Mouse (Mus musculus) lung, adult 2 months (tissue): Measurements from ENCODE around the gene Arhgef19.

ENCODE experiments used
- CTCF ChIP-seq: fragments of 200-500 bp; IDR thresholded peaks from 2 replicates; pipeline ENCODE4 v1.5.1; 2011; ENCODE audit warnings: mild to moderate bottlenecking, low read length, control low read depth; ENCODE audit not compliant: insufficient read depth
- POLR2A ChIP-seq: fragments of 200-500 bp; IDR thresholded peaks from 2 replicates; pipeline ENCODE4 v1.6.1; 2011; ENCODE audit warnings: low read depth, mild to moderate bottlenecking, control low read depth, low read length, borderline replicate concordance; ENCODE audit errors: extremely low read depth

DNA sequence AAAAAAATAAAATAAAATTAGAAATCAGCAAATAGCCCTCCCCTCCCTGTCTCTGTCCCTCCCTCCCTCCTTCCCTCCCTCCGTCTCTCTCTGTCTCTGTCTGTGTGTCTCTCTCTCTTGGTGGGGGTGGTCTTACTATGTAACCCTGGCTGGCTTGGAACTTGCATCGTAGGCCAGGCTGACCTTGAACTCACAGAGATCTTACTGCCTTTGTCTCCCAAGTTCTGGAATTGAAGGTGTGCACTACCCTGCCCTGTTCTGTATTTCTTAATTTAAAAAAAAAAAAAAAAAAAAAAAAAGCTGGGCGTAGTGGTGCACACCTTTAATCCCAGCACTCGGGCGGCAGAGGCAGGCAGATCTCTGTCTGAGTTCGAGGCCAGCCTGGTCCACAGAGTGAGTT lies 40.5 kb downstream of the Arhgef19 start:
- no peak for TF ChIP-seq CTCF
- no peak for TF ChIP-seq POLR2A
